Comparison of ENCODE assay signal across 35 mouse cellular contexts in genomic region chr16:94264611-94265010, GRCm38 (mm10). TPM values are rescaled to one million over a fixed set of nuclear protein-coding genes. Genes with fewer than 3 reads are reported as not detected.
DNase-seq lines count a peak whose midpoint lies in the region; ATAC-seq and TF ChIP-seq lines count a peak whose summit lies in the region.
"Had no signal": no experiment of that assay in that cellular context is flagged by ENCODE, and none has a peak within 500 bp of the region (broad histone marks: within the 10 kb centered on the region; RNA-seq: fewer than 3 reads in every experiment).

No protein-coding gene starts in this region.

- intact Hi-C loops in left cerebral cortex, adult 2 months (cut with DNase I): loop anchor here (5.0 kb wide), 1 partner anchor 63 kb away; the partner anchor contains the start of gene Ripply3
- intact Hi-C loops in left cerebral cortex, postnatal 4 days (cut with DNase I): no loop called here

- H3K27me3 ChIP-seq in midbrain, postnatal 0 days (ENCODE audit: insufficient read depth, low read length): no peaks in the 10 kb centered on the region
- no peaks in the 10 kb centered on the region for H3K27me3 ChIP-seq in midbrain, embryonic 11.5 days (ENCODE audit: control insufficient read depth, insufficient read depth, low read length)
- no peaks in the 10 kb centered on the region for H3K27me3 ChIP-seq in neural tube, embryonic 15.5 days (replicated peaks)
- H3K27me3 ChIP-seq: CH12.LX; embryonic facial prominence, embryonic 12.5 days; forebrain, embryonic 15.5 days; heart, embryonic 15.5 days; hindbrain, embryonic 12.5 days; intestine, embryonic 15.5 days; liver, embryonic 12.5 days; megakaryocyte, embryonic 14.5 days; midbrain, embryonic 13.5 days had no signal

- ATAC-seq in midbrain, postnatal 0 days (ENCODE audit: low FRiP score): no peak
- no peak for ATAC-seq in midbrain, embryonic 11.5 days (ENCODE audit: low FRiP score)
- ATAC-seq in neural tube, embryonic 15.5 days (ENCODE audit: low FRiP score): peak; percentile 56; the same call in 1 of the 2 replicates
- ATAC-seq: activated CD4-positive, CD25-positive, alpha-beta regulatory T cell, adult 4 months; forebrain, embryonic 15.5 days; hindbrain, postnatal 0 days; intestine, embryonic 15.5 days; liver, embryonic 12.5 days; liver, postnatal 0 days; midbrain, embryonic 13.5 days had no signal

- H3K9ac ChIP-seq in midbrain, postnatal 0 days (replicated peaks; ENCODE audit: low read length, poor library complexity, severe bottlenecking): 0 out of 2 replicates have a peak overlapping the region, but pooled peaks have one; percentile 13
- no peak overlapping the region for H3K9ac ChIP-seq in midbrain, embryonic 11.5 days (ENCODE audit: low read length)
- no peak overlapping the region for H3K9ac ChIP-seq in neural tube, embryonic 15.5 days (replicated peaks)
- H3K9ac ChIP-seq: embryonic facial prominence, embryonic 12.5 days; forebrain, embryonic 15.5 days; heart, embryonic 15.5 days; hindbrain, embryonic 12.5 days; limb, embryonic 12.5 days; liver, embryonic 12.5 days; liver, postnatal 0 days; midbrain, embryonic 13.5 days had no signal

- TF ChIP-seq CTCF in left cerebral cortex, adult 2 months (IDR thresholded peaks at IDR 0.05): peak; percentile 14
- no peak for TF ChIP-seq CTCF in midbrain, postnatal 0 days (IDR thresholded peaks at IDR 0.05)

- H3K9me3 ChIP-seq in midbrain, postnatal 0 days (ENCODE audit: low read length): no peaks in the 10 kb centered on the region
- H3K9me3 ChIP-seq in midbrain, embryonic 11.5 days (ENCODE audit: control insufficient read depth, low read length): no peaks in the 10 kb centered on the region
- no peaks in the 10 kb centered on the region for H3K9me3 ChIP-seq in neural tube, embryonic 15.5 days (replicated peaks)
- H3K9me3 ChIP-seq: embryonic facial prominence, embryonic 12.5 days; forebrain, embryonic 15.5 days; heart, embryonic 10.5 days; heart, embryonic 15.5 days; hindbrain, embryonic 12.5 days; intestine, embryonic 15.5 days; limb, embryonic 12.5 days; liver, embryonic 12.5 days; megakaryocyte, embryonic 14.5 days; midbrain, embryonic 13.5 days had no signal

- no peak overlapping the region for H3K27ac ChIP-seq in left cerebral cortex, adult 2 months
- no peak overlapping the region; the same call in 1 of the 2 replicates for H3K27ac ChIP-seq in midbrain, postnatal 0 days (ENCODE audit: low read depth, low read length)
- no peak overlapping the region for H3K27ac ChIP-seq in midbrain, embryonic 11.5 days (ENCODE audit: low read depth, low read length)
- H3K27ac ChIP-seq in neural tube, embryonic 15.5 days (replicated peaks): no peak overlapping the region; the same call in 1 of the 2 replicates
- H3K27ac ChIP-seq: embryonic facial prominence, embryonic 12.5 days; forebrain, embryonic 15.5 days; heart, embryonic 10.5 days; heart, embryonic 15.5 days; hindbrain, embryonic 12.5 days; hindbrain, postnatal 0 days; intestine, embryonic 15.5 days; liver, embryonic 12.5 days; midbrain, embryonic 13.5 days; stomach, postnatal 0 days had no signal

- DNase-seq in adrenal gland, adult 2 months: peak; percentile 54
- no peak for DNase-seq in adrenal gland, postnatal 4 days (ENCODE audit: low spot score in 2 of 2)
- no peak for DNase-seq in left cerebral cortex, adult 2 months (ENCODE audit: extremely low spot score in 1 of 2, low spot score in 2 of 2)
- no peak for DNase-seq in left cerebral cortex, postnatal 4 days
- no peak for DNase-seq in midbrain, postnatal 0 days (ENCODE audit: low spot score)
- DNase-seq in midbrain, embryonic 11.5 days (ENCODE audit: low spot score, missing footprints): no peak
- DNase-seq: adrenal gland, adult 8-10 months; cerebellum, adult 11-12 months; cerebellum, adult 9-11 months; embryo, embryonic 11 days; gastrocnemius, postnatal 10 days; heart, postnatal 36 days; kidney, adult 2 months; kidney, postnatal 36 days; layer of hippocampus, postnatal 36 days; liver, postnatal 0 days; lung, postnatal 4 days; right cerebral cortex, postnatal 4 days; thymus, adult 18-20 months; thymus, postnatal 25 days had no signal

- no peaks in the 10 kb centered on the region for H3K4me1 ChIP-seq in midbrain, postnatal 0 days (ENCODE audit: insufficient read depth, low read length)
- H3K4me1 ChIP-seq in midbrain, embryonic 11.5 days (ENCODE audit: control insufficient read depth, insufficient read depth, low read length): no peaks in the 10 kb centered on the region
- H3K4me1 ChIP-seq in neural tube, embryonic 15.5 days: 0 out of 2 replicates have a peak, but pooled peaks cover 9% of the 10 kb centered on the region
- H3K4me1 ChIP-seq: forebrain, embryonic 15.5 days; heart, embryonic 10.5 days; heart, embryonic 15.5 days; hindbrain, embryonic 12.5 days; liver, embryonic 12.5 days had no signal

- peaks cover 16% of the 10 kb centered on the region for H3K36me3 ChIP-seq in midbrain, postnatal 0 days (ENCODE audit: insufficient read depth, low read length)
- no peaks in the 10 kb centered on the region for H3K36me3 ChIP-seq in midbrain, embryonic 11.5 days (ENCODE audit: control insufficient read depth, insufficient read depth, low read length)
- H3K36me3 ChIP-seq in neural tube, embryonic 15.5 days: no peaks in the 10 kb centered on the region
- H3K36me3 ChIP-seq: embryonic facial prominence, embryonic 12.5 days; forebrain, embryonic 15.5 days; intestine, embryonic 15.5 days; limb, embryonic 12.5 days had no signal

- H3K4me3 ChIP-seq in left cerebral cortex, adult 2 months: no peak overlapping the region
- H3K4me3 ChIP-seq in midbrain, postnatal 0 days (ENCODE audit: low read depth, low read length): no peak overlapping the region
- no peak overlapping the region for H3K4me3 ChIP-seq in midbrain, embryonic 11.5 days (ENCODE audit: low read depth, low read length)
- H3K4me3 ChIP-seq in neural tube, embryonic 15.5 days (replicated peaks): no peak overlapping the region
- H3K4me3 ChIP-seq: embryonic facial prominence, embryonic 12.5 days; forebrain, embryonic 15.5 days; heart, embryonic 10.5 days; heart, embryonic 15.5 days; hindbrain, embryonic 12.5 days; intestine, embryonic 15.5 days; limb, embryonic 12.5 days; liver, embryonic 12.5 days; megakaryocyte, embryonic 14.5 days; midbrain, embryonic 13.5 days had no signal

- 77% methylated on average over 6 of the region's 6 CpGs for WGBS in midbrain, postnatal 0 days
- WGBS in midbrain, embryonic 11.5 days: 90% methylated on average over 6 of the region's 6 CpGs
- 71% methylated on average over 6 of the region's 6 CpGs for WGBS in neural tube, embryonic 15.5 days

- H3K4me2 ChIP-seq in midbrain, postnatal 0 days (ENCODE audit: low read depth, low read length, poor library complexity, severe bottlenecking): no peak overlapping the region
- no peak overlapping the region for H3K4me2 ChIP-seq in midbrain, embryonic 11.5 days
- H3K4me2 ChIP-seq in neural tube, embryonic 15.5 days: no peak overlapping the region
- H3K4me2 ChIP-seq: embryonic facial prominence, embryonic 12.5 days; forebrain, embryonic 15.5 days; heart, embryonic 15.5 days; hindbrain, embryonic 12.5 days; intestine, embryonic 15.5 days; limb, embryonic 12.5 days; liver, embryonic 12.5 days; midbrain, embryonic 13.5 days had no signal

RNA-seq across cellular contexts. Expression of gene Hlcs, which starts 48.8 kb away (rescaled TPM):
- 10 to 100 TPM; 15.0 to 16.6 TPM for total RNA-seq in adrenal gland, adult 2 months (2021)
- polyA plus RNA-seq in adrenal gland, adult 2 months (2012; rRNA removed): 10.3 and 10.4 TPM in 2 replicates
- 10 to 100 TPM; 20.6 to 23.1 TPM for total RNA-seq in adrenal gland, postnatal 4 days (2021)
- total RNA-seq in left cerebral cortex, adult 2 months (2021): 10 to 100 TPM; 16.6 to 17.4 TPM
- total RNA-seq in left cerebral cortex, postnatal 4 days (2021): 10 to 100 TPM; 11.7 to 11.8 TPM
- 9.4 and 10.0 TPM in 2 replicates for total RNA-seq in midbrain, postnatal 0 days (2014; rRNA removed)
- polyA plus RNA-seq in midbrain, postnatal 0 days (2015; fragmentation: Nextera tagmentation; extraction: Ambion mirVana): 6.0 and 7.8 TPM in 2 replicates
- polyA plus RNA-seq in midbrain, embryonic 11.5 days (2014; fragmentation: Nextera tagmentation; extraction: Ambion mirVana): 8.0 and 8.1 TPM in 2 replicates
- 8.3 and 8.7 TPM in 2 replicates for polyA plus RNA-seq in neural tube, embryonic 15.5 days (2015; fragmentation: Nextera tagmentation; extraction: Ambion mirVana)
